Mouse (Mus musculus) MEL (cell line): ENCODE data around the gene Pitpnc1.

Experiments used
- CHD1 ChIP-seq: IDR thresholded peaks from 2 replicates; pipeline ENCODE4 v1.6.1; 2012; ENCODE audit warnings: low read depth, mild to moderate bottlenecking, inconsistent platforms, low read length, improper control_type of control experiment
- CTCF ChIP-seq, 3 experiments: IDR thresholded peaks in 2 of 3; conservative IDR thresholded peaks in 1 of 3; 2 replicates each; pipeline ENCODE4 v1.5.1; 2011 to 2012; ENCODE audit warnings: low read length in 3 of 3, low read depth in 2 of 3, mild to moderate bottlenecking in 2 of 3, improper control_type of control experiment in 1 of 3, inconsistent platforms in 1 of 3, mixed read lengths in 1 of 3, moderate library complexity in 1 of 3; ENCODE audit not compliant: control insufficient read depth in 1 of 3, insufficient read depth in 1 of 3, poor library complexity in 1 of 3, severe bottlenecking in 1 of 3
- EP300 ChIP-seq, 2 experiments: IDR thresholded peaks; 2 replicates each; pipeline ENCODE4 v1.6.1; 2011; ENCODE audit warnings: improper control_type of control experiment in 2 of 2, low read length in 2 of 2, low read depth in 1 of 2, mild to moderate bottlenecking in 1 of 2
- JUND ChIP-seq: IDR thresholded peaks from 2 replicates; pipeline ENCODE4 v1.6.1; 2011; ENCODE audit warnings: low read depth, mild to moderate bottlenecking, improper control_type of control experiment, low read length
- NELFE ChIP-seq: IDR thresholded peaks from 2 replicates; pipeline ENCODE4 v1.6.1; 2011; ENCODE audit warnings: low read depth, low read length, improper control_type of control experiment
- POLR2A ChIP-seq, 2 experiments: IDR thresholded peaks; 2 replicates each; pipeline ENCODE4 v1.6.1; 2011 to 2012; ENCODE audit warnings: low read length in 2 of 2, mild to moderate bottlenecking in 2 of 2, control low read depth in 1 of 2, improper control_type of control experiment in 1 of 2, low read depth in 1 of 2, moderate library complexity in 1 of 2; ENCODE audit not compliant: control insufficient read depth in 1 of 2, insufficient read depth in 1 of 2, poor library complexity in 1 of 2
- USF1 ChIP-seq: IDR thresholded peaks from 2 replicates; pipeline ENCODE4 v1.6.1; 2014; ENCODE audit warnings: low read depth, mild to moderate bottlenecking, inconsistent platforms, low read length, improper control_type of control experiment, moderate library complexity
- USF2 ChIP-seq, 2 experiments: IDR thresholded peaks; 2 replicates each; pipeline ENCODE4 v1.6.1; 2011 to 2012; ENCODE audit warnings: improper control_type of control experiment in 2 of 2, low read length in 2 of 2, borderline replicate concordance in 1 of 2, inconsistent platforms in 1 of 2, low read depth in 1 of 2, mild to moderate bottlenecking in 1 of 2; ENCODE audit not compliant: insufficient read depth in 1 of 2

- TF ChIP-seq POLR2A (IDR thresholded peaks at IDR 0.05; ENCODE audit: control insufficient read depth in 1 of 2, insufficient read depth in 1 of 2, low read depth in 1 of 2, low read length in 2 of 2, poor library complexity in 1 of 2), result peak; percentile 61 to 67; a peak in 2 of 4 replicates
- TF ChIP-seq CHD1, result peak; percentile 94
- TF ChIP-seq JUND, result no peak
- TF ChIP-seq EP300 (IDR thresholded peaks at IDR 0.05; ENCODE audit: low read depth in 1 of 2, low read length in 2 of 2), result peak; percentile 43 to 59; a peak in 3 of 4 replicates
- peak; percentile 28 for TF ChIP-seq NELFE
- no peak for TF ChIP-seq USF2 (IDR thresholded peaks at IDR 0.05; ENCODE audit: borderline replicate concordance in 1 of 2, insufficient read depth in 1 of 2, low read depth in 1 of 2, low read length in 2 of 2)
- TF ChIP-seq USF1, result no peak
- TF ChIP-seq CTCF (IDR thresholded peaks at IDR 0.05 in 2 of 3, conservative IDR thresholded peaks at IDR 0.05 in 1 of 3; ENCODE audit: control insufficient read depth in 1 of 3, insufficient read depth in 1 of 3, low read depth in 2 of 3, low read length in 3 of 3, poor library complexity in 1 of 3, severe bottlenecking in 1 of 3), result no peak; a peak in 1 of 6 replicates
These were observed 21.2 kb downstream of the Pitpnc1 start for GRCm38 (mm10) chr11:107449169-107449910.
